Mouse (Mus musculus) heart, embryonic 12.5 days (tissue): ENCODE data around the gene Gm20479. TPM values are rescaled to one million over a fixed set of nuclear protein-coding genes. Genes with fewer than 3 reads are reported as not detected.
A peak's percentile ranks its signal among the peaks of the same experiment; 100 is the strongest.

ENCODE experiments used
- ATAC-seq: fragments of 200-750 bp; cut with Nextera tagmentation; 2 replicates; pipeline ENCODE4 v1.8.0; 2017; ENCODE audit warnings: moderate TSS enrichment, moderate library complexity; ENCODE audit not compliant: insufficient number of reproducible peaks, low FRiP score
- H3K27ac ChIP-seq: fragments of 300-500 bp; sonication (generic); 2 replicates; pipeline ENCODE4 v1.5.1; 2016; ENCODE audit warnings: mild to moderate bottlenecking, moderate library complexity; ENCODE audit not compliant: poor library complexity, severe bottlenecking
- H3K27me3 ChIP-seq: fragments of 300-500 bp; sonication (generic); replicated peaks from 2 replicates; pipeline ENCODE4 v1.6.1; 2016; ENCODE audit warnings: mild to moderate bottlenecking, moderate library complexity
- H3K36me3 ChIP-seq: fragments of 300-500 bp; sonication (generic); 2 replicates; pipeline ENCODE4 v1.6.1; 2016; ENCODE audit warnings: mild to moderate bottlenecking, moderate library complexity
- H3K4me1 ChIP-seq: fragments of 300-500 bp; sonication (generic); replicated peaks from 2 replicates; pipeline ENCODE4 v1.6.1; 2016; ENCODE audit warnings: mild to moderate bottlenecking
- H3K4me2 ChIP-seq: fragments of 300-500 bp; sonication (generic); 2 replicates; pipeline ENCODE4 v1.6.1; 2016; ENCODE audit warnings: mild to moderate bottlenecking, moderate library complexity
- H3K4me3 ChIP-seq: fragments of 300-500 bp; sonication (generic); 2 replicates; pipeline ENCODE4 v1.5.1; 2016; ENCODE audit warnings: mild to moderate bottlenecking
- H3K9ac ChIP-seq: fragments of 300-500 bp; sonication (generic); 2 replicates; pipeline ENCODE4 v1.6.1; 2016; ENCODE audit warnings: mild to moderate bottlenecking, moderate library complexity
- H3K9me3 ChIP-seq: fragments of 300-500 bp; sonication (generic); replicated peaks from 2 replicates; pipeline ENCODE4 v1.6.1; 2016; ENCODE audit warnings: mild to moderate bottlenecking, moderate library complexity
- WGBS: fragments of 180-500 bp; shearing (Covaris S2); methylation state at CpG from one replicate; pipeline ENCODE4 v1.1.7; 2016; 5-methylcytosine and 5-hydroxymethylcytosine counted together
- polyA plus RNA-seq: library from polyadenylated mRNA; unstranded; fragments of >200 nt; fragmentation: Nextera tagmentation; extraction: Ambion mirVana; gene quantifications from 2 replicates; pipeline ENCODE4 v1.2.1, GENCODE M21; 2016

Gm20479 gene
- polyA plus RNA-seq = 1.2 and 1.5 TPM in 2 replicates

DNA sequence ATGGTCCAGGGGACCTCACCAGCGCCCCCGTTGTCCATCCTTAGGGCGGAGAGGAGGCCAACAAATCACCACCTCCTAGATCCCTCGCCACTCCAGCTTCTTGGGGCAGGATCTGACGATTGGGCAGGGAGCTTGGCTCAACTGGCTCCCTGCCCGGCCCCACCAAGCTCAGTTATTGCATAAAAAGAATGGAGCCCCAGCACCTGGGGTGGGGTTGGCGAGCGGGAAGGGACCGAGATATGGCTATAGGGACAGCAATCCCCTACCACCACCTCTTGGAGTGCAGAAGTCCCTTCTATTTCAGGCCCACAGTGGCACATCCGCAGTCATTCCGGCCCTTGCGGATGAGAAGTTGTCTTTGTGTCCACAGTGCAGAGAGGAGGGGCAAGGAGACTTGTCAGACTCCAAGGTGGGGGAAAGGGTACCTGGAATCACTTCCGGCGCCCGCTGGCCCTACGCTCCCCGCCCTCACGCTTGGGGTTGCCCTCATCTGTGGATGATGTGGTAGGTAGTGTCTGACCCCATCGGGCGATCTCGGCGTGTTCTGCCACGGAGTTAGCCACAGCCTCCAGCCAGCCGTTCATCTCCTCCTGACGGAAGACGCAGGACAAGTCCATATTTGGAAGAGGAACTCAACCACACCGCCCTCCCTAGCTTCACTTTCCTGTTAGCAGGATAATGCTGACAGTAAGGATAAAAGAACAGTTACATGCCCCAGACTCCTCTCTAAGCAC lies at the start of gene Gm20479:
Gene Gm20479 (minus strand): TSS at position 559 of the 734 bp plus-strand sequence.
- ATAC-seq = no peak
- H3K27ac ChIP-seq = peak within 1 kb of the TSS; percentile 79
- WGBS = 1% methylated on average over 27 of the region's 27 CpGs
- peak within 1 kb of the TSS; percentile 80 for H3K4me3 ChIP-seq
- H3K9me3 ChIP-seq = no peaks in the 10 kb centered on the region
- H3K36me3 ChIP-seq = peaks cover 11% of the 10 kb centered on the region
- peaks cover 24% of the 10 kb centered on the region for H3K4me1 ChIP-seq
- peak within 1 kb of the TSS; percentile 90 for H3K4me2 ChIP-seq
- H3K9ac ChIP-seq = peak within 1 kb of the TSS; percentile 64
- peaks cover 2% of the 10 kb centered on the region; the same call in 1 of the 2 replicates for H3K27me3 ChIP-seq

DNA sequence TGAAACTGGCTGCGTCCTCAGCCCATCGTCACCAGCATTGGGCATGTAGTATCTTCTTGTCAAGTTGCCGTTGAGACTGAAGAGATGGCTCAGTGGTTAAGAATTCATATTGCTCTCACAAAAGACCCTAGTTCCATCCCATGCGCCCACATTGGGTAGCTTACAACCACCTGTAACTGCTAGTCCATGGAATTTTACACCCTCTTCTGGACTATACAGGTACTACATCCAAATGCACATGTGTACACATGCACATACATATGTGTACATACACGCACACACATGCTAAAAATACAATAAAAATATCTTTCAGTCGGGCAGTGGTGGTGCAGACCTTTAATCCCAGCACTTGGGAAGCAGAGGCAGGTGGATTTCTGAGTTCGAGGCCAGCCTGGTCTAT lies 49.3 kb upstream of the Gm20479 start:
- no peak overlapping the region for H3K27ac ChIP-seq
- ATAC-seq = no peak
- peaks cover 7% of the 10 kb centered on the region for H3K9me3 ChIP-seq
- peaks cover 93% of the 10 kb centered on the region for H3K27me3 ChIP-seq
- H3K9ac ChIP-seq = no peak overlapping the region
- H3K4me2 ChIP-seq = no peak overlapping the region
- 72% methylated on average over 7 of the region's 7 CpGs for WGBS
- peaks cover 17% of the 10 kb centered on the region for H3K4me1 ChIP-seq
- no peak overlapping the region for H3K4me3 ChIP-seq
- H3K36me3 ChIP-seq = no peaks in the 10 kb centered on the region

DNA sequence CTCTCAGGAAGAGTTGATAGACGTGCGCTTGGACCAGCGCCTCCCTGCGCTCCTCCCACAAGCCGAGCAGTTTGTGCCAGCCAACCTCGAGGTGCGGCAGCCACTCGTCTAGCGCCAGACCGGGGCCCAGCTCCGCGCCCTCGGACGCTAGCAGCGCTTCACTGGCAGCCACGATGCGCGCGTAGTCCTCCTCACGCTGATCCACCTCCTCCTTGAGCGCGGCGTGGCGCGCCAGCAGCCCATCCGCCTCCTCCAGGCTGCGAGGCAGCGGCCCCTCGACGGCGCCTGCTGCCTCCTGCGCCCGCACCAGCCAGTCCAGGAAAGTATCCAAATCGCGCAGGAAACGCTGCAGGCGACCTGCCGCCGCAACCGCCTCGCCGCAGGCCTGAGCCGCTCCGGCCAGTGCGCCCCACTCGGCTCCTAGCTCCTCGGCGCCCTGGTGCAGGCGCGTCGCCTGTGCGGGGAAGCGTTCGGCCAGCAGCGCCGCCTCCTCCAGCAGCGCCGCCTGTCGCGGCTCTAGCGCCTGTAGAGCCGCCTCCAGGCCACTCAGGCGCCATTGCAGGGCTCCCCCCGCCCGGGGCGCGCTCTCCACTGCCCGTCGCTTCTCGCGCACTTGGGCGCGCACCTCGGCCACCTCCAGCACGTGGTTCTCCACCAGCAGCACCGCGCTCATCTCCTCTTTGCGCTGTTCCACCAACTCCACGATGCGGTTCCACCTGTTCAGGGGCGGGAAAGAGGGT lies 47.2 kb upstream of the Gm20479 start:
- H3K4me2 ChIP-seq = peak overlapping the region; percentile 51
- H3K27me3 ChIP-seq = peaks cover 98% of the 10 kb centered on the region
- peaks cover 7% of the 10 kb centered on the region for H3K9me3 ChIP-seq
- peaks cover 17% of the 10 kb centered on the region for H3K4me1 ChIP-seq
- no peak overlapping the region for H3K9ac ChIP-seq
- H3K4me3 ChIP-seq = peak overlapping the region; percentile 21
- WGBS = 5% methylated on average over 74 of the region's 81 CpGs
- no peak overlapping the region for H3K27ac ChIP-seq
- no peaks in the 10 kb centered on the region for H3K36me3 ChIP-seq
- no peak for ATAC-seq

DNA sequence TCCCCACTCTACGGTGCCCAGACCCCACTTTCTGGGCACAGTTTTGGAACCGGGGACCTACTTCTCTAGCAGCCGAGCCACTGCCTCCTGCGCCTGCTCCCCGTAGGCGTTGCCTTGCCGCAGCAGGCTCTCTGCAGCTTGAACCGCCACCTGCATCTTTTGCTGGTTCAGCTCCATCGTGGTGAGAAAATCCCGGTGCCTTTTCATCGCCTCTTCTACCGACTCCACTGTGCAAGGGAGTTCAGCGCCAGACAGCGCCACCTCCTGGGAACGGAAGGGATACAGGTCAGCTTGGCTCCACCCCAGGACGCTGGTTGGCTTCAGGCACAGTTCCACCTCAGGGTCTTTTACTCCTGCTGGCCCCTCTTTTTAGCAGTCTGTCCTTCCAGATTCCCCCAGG lies 45.5 kb upstream of the Gm20479 start:
- no peaks in the 10 kb centered on the region for H3K36me3 ChIP-seq
- no peak overlapping the region for H3K27ac ChIP-seq
- 11% methylated on average over 16 of the region's 16 CpGs for WGBS

DNA sequence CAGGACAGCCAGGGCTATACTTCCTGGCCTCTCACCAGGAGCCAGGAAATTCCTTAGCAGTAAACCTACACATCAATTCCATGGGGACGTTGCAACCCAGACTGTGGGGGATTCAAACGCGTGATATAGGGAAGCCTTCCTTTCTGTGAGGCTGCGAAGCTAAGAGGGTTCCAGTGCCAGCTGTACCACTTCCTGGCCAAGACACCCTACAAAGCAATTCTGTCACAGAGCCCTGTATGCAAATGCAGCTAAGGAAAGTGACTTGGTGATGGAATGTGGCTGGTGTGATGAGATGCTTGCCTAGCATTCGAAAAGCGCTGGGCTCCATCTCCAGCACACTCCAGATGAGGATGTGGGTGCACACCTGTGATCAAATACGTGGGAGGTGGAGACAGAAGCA lies 43.3 kb upstream of the Gm20479 start:
- Histone ChIP-seq H3K4me3 (no peak overlapping the region), H3K4me1 (peaks cover 12% of the 10 kb centered on the region), H3K36me3 (no peaks in the 10 kb centered on the region), H3K4me2 (no peak overlapping the region), H3K9me3 (peaks cover 7% of the 10 kb centered on the region), H3K27ac (no peak overlapping the region), H3K27me3 (peaks cover 95% of the 10 kb centered on the region), H3K9ac (no peak overlapping the region)
- 69% methylated on average over 7 of the region's 7 CpGs for WGBS
- ATAC-seq = no peak

More for the DNA sequence above, 45.5 kb upstream of the Gm20479 start:
- Histone ChIP-seq H3K27me3 (peaks cover 94% of the 10 kb centered on the region), H3K4me3 (no peak overlapping the region), H3K9me3 (peaks cover 7% of the 10 kb centered on the region), H3K9ac (no peak overlapping the region), H3K4me1 (peaks cover 6% of the 10 kb centered on the region), H3K4me2 (no peak overlapping the region)
- no peak for ATAC-seq

DNA sequence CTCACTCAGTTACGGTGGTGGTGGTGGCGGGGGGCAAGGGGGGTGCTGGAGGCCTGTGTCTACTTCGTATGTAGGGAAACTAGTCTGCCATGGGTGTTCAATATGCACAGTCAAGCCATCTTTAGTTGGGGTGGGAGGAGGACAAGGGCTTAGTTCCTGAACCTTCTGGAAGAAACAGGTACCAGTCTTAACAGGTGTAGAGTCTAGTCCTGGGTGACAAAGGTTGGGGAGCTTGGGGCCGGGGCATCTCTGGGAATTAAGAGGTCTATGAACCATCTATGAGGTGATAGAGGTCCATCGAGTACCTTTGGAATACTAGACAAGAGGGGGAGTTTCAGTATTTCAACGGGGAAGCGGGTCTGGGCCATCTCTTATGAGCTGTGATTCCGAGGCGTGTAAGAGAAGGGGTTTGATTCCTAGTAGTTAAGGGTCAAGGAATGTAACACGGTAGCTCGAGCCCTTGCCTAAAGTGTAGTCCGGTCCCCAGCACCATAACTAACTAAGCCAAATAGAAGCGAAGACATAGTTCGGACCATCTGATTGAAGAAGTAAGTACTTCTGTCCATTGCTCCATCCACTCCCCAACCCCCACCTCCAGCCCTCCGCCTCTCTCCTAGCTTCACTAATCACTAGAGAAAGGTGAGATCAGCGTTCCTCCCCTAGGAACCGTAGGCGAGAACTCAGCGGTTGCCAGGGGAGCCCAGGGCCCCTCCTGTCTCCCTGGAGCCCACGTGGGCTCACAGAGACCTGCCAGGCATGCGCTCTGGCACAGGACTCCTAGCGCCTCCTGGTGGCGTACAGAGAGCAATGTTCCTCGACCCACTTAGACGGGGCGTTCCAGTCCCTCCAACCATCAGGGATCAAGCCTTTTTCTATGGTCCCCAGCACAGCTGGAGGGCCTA lies 40.1 kb upstream of the Gm20479 start:
- no peaks in the 10 kb centered on the region for H3K36me3 ChIP-seq
- H3K9me3 ChIP-seq = no peaks in the 10 kb centered on the region
- no peak overlapping the region for H3K9ac ChIP-seq
- H3K27me3 ChIP-seq = peaks cover 92% of the 10 kb centered on the region
- H3K4me1 ChIP-seq = peaks cover 6% of the 10 kb centered on the region; the same call in 1 of the 2 replicates
- peak overlapping the region; percentile 60; the same call in 1 of the 2 replicates for H3K4me3 ChIP-seq
- H3K4me2 ChIP-seq = no peak overlapping the region
- H3K27ac ChIP-seq = no peak overlapping the region
- ATAC-seq = 0 out of 2 replicates have a peak, but pooled peaks have one; percentile 30
- WGBS = 16% methylated on average over 26 of the region's 26 CpGs

DNA sequence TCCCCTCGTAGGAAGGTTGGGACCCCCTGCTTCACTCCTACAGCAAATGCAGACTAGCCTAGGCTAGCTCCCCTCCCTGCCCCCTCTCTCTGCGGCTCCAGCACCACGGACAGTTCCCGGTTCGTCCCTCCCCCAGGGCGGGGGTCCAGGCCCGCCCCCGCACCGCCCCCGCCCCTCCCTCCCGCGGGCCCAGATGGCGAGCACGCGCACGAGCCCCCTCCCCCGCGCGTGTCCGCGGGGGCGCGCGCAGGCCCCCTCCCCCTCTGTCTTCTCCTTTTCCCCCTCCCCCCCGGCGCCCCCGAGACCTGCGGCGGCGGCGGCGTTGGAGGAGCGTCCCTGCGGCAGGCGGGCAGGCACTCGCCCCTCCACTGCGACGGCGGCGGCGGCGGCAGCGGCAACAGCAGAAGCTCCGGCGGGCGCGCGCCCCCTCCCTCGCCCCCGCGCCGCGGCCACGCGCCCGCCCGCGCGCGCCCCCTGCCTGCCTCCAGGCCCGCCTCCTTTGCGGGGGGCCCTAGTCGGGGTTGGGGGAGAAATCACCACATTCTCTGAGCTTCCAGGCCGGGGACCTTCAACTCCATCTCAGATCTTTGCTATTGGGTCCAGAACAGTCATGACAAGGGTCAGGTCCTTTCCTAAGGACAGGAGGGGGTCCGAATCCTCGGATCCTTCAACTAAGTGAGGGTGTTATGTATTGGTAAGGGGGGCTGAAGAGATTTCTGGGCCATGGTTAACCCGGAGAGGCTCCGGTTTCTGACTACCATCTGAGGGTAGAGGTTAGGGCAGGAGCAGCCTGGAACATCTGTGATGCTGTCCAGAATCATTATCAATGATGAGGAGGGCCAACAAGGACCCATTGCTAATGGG lies 39.2 kb upstream of the Gm20479 start:
- Histone ChIP-seq H3K9me3 (no peaks in the 10 kb centered on the region), H3K36me3 (no peaks in the 10 kb centered on the region), H3K4me2 (peak overlapping the region; percentile 91), H3K27ac (no peak overlapping the region), H3K27me3 (peaks cover 91% of the 10 kb centered on the region), H3K4me3 (peak overlapping the region; percentile 60), H3K9ac (0 out of 2 replicates have a peak overlapping the region, but pooled peaks have one; percentile 50), H3K4me1 (peaks cover 6% of the 10 kb centered on the region; the same call in 1 of the 2 replicates)
- WGBS = 3% methylated on average over 19 of the region's 68 CpGs
- ATAC-seq = no peak

DNA sequence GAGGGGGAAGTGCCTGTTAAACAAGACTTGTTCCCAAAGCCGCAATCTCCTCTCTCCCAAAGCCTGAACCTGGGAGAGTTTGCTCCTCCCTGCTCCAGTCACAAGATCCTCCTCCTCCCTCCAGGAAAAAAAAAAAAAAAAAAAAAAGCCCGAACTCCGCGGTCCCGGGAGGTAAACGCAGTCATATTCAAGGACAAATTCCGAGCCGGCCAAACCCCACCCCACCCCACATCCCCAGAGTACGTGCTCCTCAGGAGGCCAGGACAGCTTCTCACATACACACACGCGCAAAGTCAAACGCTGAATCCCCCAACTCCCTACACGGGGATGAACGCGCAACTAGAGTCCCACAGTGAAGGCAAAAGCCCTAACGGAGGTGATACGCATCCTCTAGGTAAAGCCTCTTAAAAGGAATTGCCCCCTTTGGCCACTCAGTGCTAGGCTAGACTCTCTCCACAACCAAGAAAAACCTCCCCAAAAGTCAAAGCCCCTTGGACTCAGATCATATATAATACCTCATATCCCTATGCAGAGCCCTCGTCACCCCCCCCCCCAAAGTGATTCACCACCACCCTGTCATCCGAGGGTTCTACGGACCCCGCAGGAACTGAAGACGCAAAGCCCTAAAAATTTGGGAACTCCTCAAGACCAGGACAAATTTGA lies 38.4 kb upstream of the Gm20479 start:
- Histone ChIP-seq H3K9me3 (no peaks in the 10 kb centered on the region), H3K4me2 (peak overlapping the region; percentile 91), H3K27me3 (peaks cover 91% of the 10 kb centered on the region), H3K36me3 (no peaks in the 10 kb centered on the region), H3K4me1 (peaks cover 6% of the 10 kb centered on the region; the same call in 1 of the 2 replicates), H3K9ac (no peak overlapping the region), H3K27ac (no peak overlapping the region), H3K4me3 (peak overlapping the region; percentile 60)
- WGBS = 4% methylated on average over 22 of the region's 22 CpGs
- ATAC-seq = no peak

DNA sequence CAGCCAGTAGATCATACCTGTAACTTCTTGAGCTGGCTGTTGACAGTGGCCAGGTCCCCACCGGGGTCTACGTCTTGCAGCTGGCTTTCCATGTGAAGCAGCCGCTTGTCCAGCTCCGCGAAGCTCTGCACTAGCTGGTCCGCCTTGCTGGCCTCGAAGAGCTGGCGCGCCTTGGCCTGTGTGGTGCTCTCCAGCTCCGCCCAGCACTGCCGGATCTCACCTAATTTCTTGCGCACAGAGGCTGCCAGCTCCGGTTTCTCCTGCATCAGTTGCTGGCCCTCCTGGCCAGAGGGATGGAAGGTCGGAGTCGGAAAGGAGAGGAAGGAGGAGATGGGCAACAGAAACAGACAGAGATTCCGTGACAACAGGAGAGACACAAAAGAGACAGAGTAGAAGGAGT lies 34.2 kb upstream of the Gm20479 start:
- WGBS = 29% methylated on average over 16 of the region's 16 CpGs
- H3K9me3 ChIP-seq = no peaks in the 10 kb centered on the region; the same call in 1 of the 2 replicates
- H3K4me2 ChIP-seq = no peak overlapping the region
- no peak for ATAC-seq
- no peak overlapping the region for H3K4me3 ChIP-seq
- H3K27me3 ChIP-seq = peaks cover 56% of the 10 kb centered on the region
- peaks cover 2% of the 10 kb centered on the region; the same call in 1 of the 2 replicates for H3K4me1 ChIP-seq
- H3K9ac ChIP-seq = no peak overlapping the region
- no peak overlapping the region for H3K27ac ChIP-seq
- H3K36me3 ChIP-seq = no peaks in the 10 kb centered on the region
